Mouse (Mus musculus) liver, adult 2 months (tissue): ENCODE results near the gene Fndc7.

Source experiments
- CTCF ChIP-seq: fragments of 200-500 bp; IDR thresholded peaks from 2 replicates; pipeline ENCODE4 v1.5.1; 2011; ENCODE audit warnings: low read depth, low read length, control low read depth
- POLR2A ChIP-seq: fragments of 200-500 bp; IDR thresholded peaks from 2 replicates; pipeline ENCODE4 v1.6.1; 2011; ENCODE audit warnings: low read length, control low read depth; ENCODE audit not compliant: insufficient read depth; ENCODE audit errors: extremely low read depth

DNA sequence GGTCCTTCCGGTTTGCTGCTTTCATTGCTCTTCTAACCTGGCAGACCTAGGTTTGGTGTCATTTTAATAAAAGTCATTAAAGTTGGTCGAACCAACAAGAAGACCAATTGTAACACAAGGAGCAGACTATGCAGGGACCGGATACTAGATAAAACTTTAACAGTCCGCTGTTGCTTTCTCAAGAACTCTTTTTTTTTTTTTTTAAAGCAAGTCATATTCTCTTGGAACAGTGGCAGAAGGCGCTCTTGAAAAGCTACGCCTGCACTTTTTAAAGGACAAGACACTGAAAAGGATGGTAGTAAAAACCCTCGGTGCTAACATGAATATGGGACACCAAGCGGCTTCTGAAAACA is 50.2 kb downstream of the Fndc7 start:
- TF ChIP-seq POLR2A (no peak), CTCF (no peak)
